Mouse (Mus musculus) bone marrow, adult 2 months (tissue): Measurements from ENCODE around the gene Coro1c.

Source experiments
- CTCF ChIP-seq: fragments of 200-500 bp; IDR thresholded peaks from 2 replicates; pipeline ENCODE4 v1.5.1; 2011; ENCODE audit warnings: low read length, control low read depth; ENCODE audit not compliant: control insufficient read depth, insufficient read depth
- POLR2A ChIP-seq: fragments of 200-500 bp; IDR thresholded peaks from 2 replicates; pipeline ENCODE4 v1.6.1; 2011; ENCODE audit warnings: low read depth, mild to moderate bottlenecking, control low read depth, low read length, borderline replicate concordance; ENCODE audit not compliant: control insufficient read depth

- TF ChIP-seq CTCF = no peak
- no peak for TF ChIP-seq POLR2A
These were observed 103.3 kb downstream of the Coro1c start for GRCm38 (mm10) chr5:113805301-113805700.
